Comparison of ENCODE assay signal across 25 mouse cellular contexts in genomic region chr11:52537819-52538435, GRCm38 (mm10).
DNase-seq lines count a peak whose midpoint lies in the region; ATAC-seq and TF ChIP-seq lines count a peak whose summit lies in the region.
"Had no signal": no experiment of that assay in that cellular context is flagged by ENCODE, and none has a peak within 500 bp of the region (broad histone marks: within the 10 kb centered on the region; RNA-seq: fewer than 3 reads in every experiment).

No protein-coding gene starts in this region.

- TF ChIP-seq EP300 in liver, postnatal 0 days (IDR thresholded peaks at IDR 0.05; ENCODE audit: low read depth): no peak

- H3K27me3 ChIP-seq in heart, embryonic 12.5 days (replicated peaks): no peaks in the 10 kb centered on the region
- no peaks in the 10 kb centered on the region for H3K27me3 ChIP-seq in liver, postnatal 0 days (ENCODE audit: insufficient read depth, low read length)
- H3K27me3 ChIP-seq: forebrain, embryonic 12.5 days; neural tube, embryonic 12.5 days had no signal

- H3K9ac ChIP-seq in heart, embryonic 12.5 days: no peak overlapping the region
- no peak overlapping the region for H3K9ac ChIP-seq in liver, postnatal 0 days (replicated peaks)
- H3K9ac ChIP-seq: forebrain, embryonic 12.5 days; hindbrain, embryonic 14.5 days; limb, embryonic 12.5 days; liver, embryonic 12.5 days; lung, embryonic 14.5 days; neural tube, embryonic 12.5 days had no signal

- 61% methylated on average over 4 of the region's 4 CpGs for WGBS in heart, embryonic 12.5 days
- 45% methylated on average over 4 of the region's 4 CpGs for WGBS in liver, postnatal 0 days (ENCODE audit: insufficient replicate concordance)

- no peak overlapping the region for H3K4me2 ChIP-seq in heart, embryonic 12.5 days
- H3K4me2 ChIP-seq in liver, postnatal 0 days (ENCODE audit: low read depth, low read length): no peak overlapping the region
- H3K4me2 ChIP-seq: forebrain, embryonic 12.5 days; hindbrain, embryonic 14.5 days; limb, embryonic 12.5 days; liver, embryonic 12.5 days; lung, embryonic 14.5 days; neural tube, embryonic 12.5 days had no signal

- no peaks in the 10 kb centered on the region for H3K36me3 ChIP-seq in heart, embryonic 12.5 days
- H3K36me3 ChIP-seq in liver, postnatal 0 days (replicated peaks; ENCODE audit: insufficient read depth, low read length): no peaks in the 10 kb centered on the region
- H3K36me3 ChIP-seq: forebrain, embryonic 12.5 days; G1E; limb, embryonic 12.5 days; liver, embryonic 12.5 days; midbrain, embryonic 10.5 days; neural tube, embryonic 12.5 days had no signal

- no peak for ATAC-seq in heart, embryonic 12.5 days (ENCODE audit: insufficient number of reproducible peaks, low FRiP score)
- no peak for ATAC-seq in liver, postnatal 0 days
- ATAC-seq: liver, embryonic 12.5 days had no signal

- 0 out of 2 replicates have a peak overlapping the region, but pooled peaks have one; percentile 34 for H3K27ac ChIP-seq in heart, embryonic 12.5 days (ENCODE audit: poor library complexity, severe bottlenecking)
- peak overlapping the region; percentile 55 for H3K27ac ChIP-seq in bone marrow macrophage, adult 2 months (ENCODE audit: insufficient read depth, low read depth, low read length)
- H3K27ac ChIP-seq in liver, postnatal 0 days (ENCODE audit: low read depth): no peak overlapping the region
- H3K27ac ChIP-seq: forebrain, embryonic 12.5 days; heart, adult 2 months; hindbrain, embryonic 14.5 days; limb, embryonic 12.5 days; liver, embryonic 12.5 days; midbrain, embryonic 10.5 days; neural tube, embryonic 12.5 days; stomach, postnatal 0 days had no signal

- TF ChIP-seq CTCF in bone marrow macrophage, adult 2 months (IDR thresholded peaks at IDR 0.05; ENCODE audit: low read depth, low read length): no peak
- TF ChIP-seq CTCF in liver, postnatal 0 days (IDR thresholded peaks at IDR 0.05; ENCODE audit: low read depth): no peak

- H3K4me1 ChIP-seq in heart, embryonic 12.5 days (replicated peaks): peaks cover 48% of the 10 kb centered on the region
- H3K4me1 ChIP-seq in bone marrow macrophage, adult 2 months (ENCODE audit: control insufficient read depth, insufficient read depth, low read length): peaks cover 23% of the 10 kb centered on the region
- H3K4me1 ChIP-seq in liver, postnatal 0 days (ENCODE audit: insufficient read depth): no peaks in the 10 kb centered on the region
- H3K4me1 ChIP-seq: forebrain, embryonic 12.5 days; neural tube, embryonic 12.5 days had no signal

- no peak for DNase-seq in heart, adult 18-20 months
- peak; percentile 70 for DNase-seq in 3T3-L1 (ENCODE audit: low read depth, low spot score)
- DNase-seq in NIH3T3 (ENCODE audit: low read depth): peak; percentile 17
- DNase-seq in liver, postnatal 0 days: no peak
- DNase-seq in spleen, adult 18-20 months: no peak
- DNase-seq in urinary bladder, postnatal 14 days (ENCODE audit: low spot score): no peak
- DNase-seq: cerebellum, adult 2 months; cerebellum, postnatal 36 days; heart, adult 2 months; heart, postnatal 14 days; kidney, adult 8-10 months; kidney, postnatal 36 days; lung, embryonic 14.5 days; lung, postnatal 36 days; right cerebral cortex, postnatal 4 days had no signal

- H3K4me3 ChIP-seq in heart, embryonic 12.5 days: no peak overlapping the region
- H3K4me3 ChIP-seq in bone marrow macrophage, adult 2 months (ENCODE audit: insufficient read depth, low read length): no peak overlapping the region
- H3K4me3 ChIP-seq in liver, postnatal 0 days (ENCODE audit: low read depth, low read length): no peak overlapping the region
- H3K4me3 ChIP-seq: forebrain, embryonic 12.5 days; heart, adult 2 months; limb, embryonic 12.5 days; liver, embryonic 12.5 days; midbrain, embryonic 10.5 days; neural tube, embryonic 12.5 days had no signal

- no peak for TF ChIP-seq POLR2A in bone marrow macrophage, adult 2 months (IDR thresholded peaks at IDR 0.05; ENCODE audit: borderline replicate concordance, low read depth, low read length)

- H3K9me3 ChIP-seq in heart, embryonic 12.5 days (replicated peaks): no peaks in the 10 kb centered on the region
- H3K9me3 ChIP-seq in liver, postnatal 0 days (ENCODE audit: low read length): no peaks in the 10 kb centered on the region
- H3K9me3 ChIP-seq: forebrain, embryonic 12.5 days; G1E; limb, embryonic 12.5 days; liver, embryonic 12.5 days; midbrain, embryonic 10.5 days; neural tube, embryonic 12.5 days had no signal

Comparison
In these comparisons a context has a peak if more than half of its experiments do, and no peak if none do; other contexts are left out.
1. DNase-seq: peak in 3T3-L1 (single experiment) and NIH3T3 (single experiment); none in heart, adult 18-20 months (0 of 2), liver, postnatal 0 days (single experiment), spleen, adult 18-20 months (0 of 2) and urinary bladder, postnatal 14 days (single experiment).